Mouse (Mus musculus) lung, adult 2 months (tissue): ENCODE data around the gene Trib2. TPM values are rescaled to one million over a fixed set of nuclear protein-coding genes. Genes with fewer than 3 reads are reported as not detected.

Source experiments
- DNase-seq: peaks from one replicate; pipeline ENCODE4 v3.0.0; 2022
- H3K4me1 ChIP-seq: fragments of 200-500 bp; 2 replicates; pipeline ENCODE4 v1.6.1; 2011; ENCODE audit warnings: low read length; ENCODE audit not compliant: control insufficient read depth, insufficient read depth
- H3K4me3 ChIP-seq: fragments of 200-500 bp; replicated peaks from 2 replicates; pipeline ENCODE3; 2011; ENCODE audit warnings: low read depth, mild to moderate bottlenecking, control low read depth, low read length; ENCODE audit errors: extremely low read depth
- CTCF ChIP-seq: fragments of 200-500 bp; IDR thresholded peaks from 2 replicates; pipeline ENCODE4 v1.5.1; 2011; ENCODE audit warnings: mild to moderate bottlenecking, low read length, control low read depth; ENCODE audit not compliant: insufficient read depth
- POLR2A ChIP-seq: fragments of 200-500 bp; IDR thresholded peaks from 2 replicates; pipeline ENCODE4 v1.6.1; 2011; ENCODE audit warnings: low read depth, mild to moderate bottlenecking, control low read depth, low read length, borderline replicate concordance; ENCODE audit errors: extremely low read depth
- WGBS: fragments of 180-500 bp; shearing (Covaris S2); methylation state at CpG from one replicate; pipeline ENCODE4 v1.1.7; 2018; 5-methylcytosine and 5-hydroxymethylcytosine counted together
- polyA plus RNA-seq: library from polyadenylated mRNA; depleted of rRNA; stranded (reverse); fragments of >200 nt; gene quantifications from 2 replicates; pipeline ENCODE4 v1.2.3, GENCODE M21; 2012

The Trib2 gene
- polyA plus RNA-seq, 1 experiment, result 34.0 TPM

DNA sequence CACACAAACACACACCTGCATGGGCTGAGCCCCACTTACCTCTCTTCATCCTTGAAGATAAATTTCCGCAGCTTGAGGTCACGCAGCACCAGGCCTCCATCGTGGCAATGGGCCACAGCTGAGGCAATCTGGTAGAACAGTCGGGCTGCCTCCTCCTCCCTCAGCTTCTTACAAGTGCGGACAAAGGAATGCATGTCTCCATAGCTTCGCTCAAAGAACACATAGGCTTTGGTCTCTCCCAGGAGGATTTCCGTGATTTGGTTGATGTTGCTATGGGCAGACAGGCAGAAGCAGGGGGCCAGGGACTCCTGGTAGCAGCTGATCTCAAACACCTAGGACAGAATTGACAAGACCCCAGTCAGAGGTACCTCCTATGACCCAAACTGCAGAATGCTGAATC, 7.1 kb downstream of the Trib2 start:
- 55% methylated on average over 7 of the region's 7 CpGs for WGBS
- Histone ChIP-seq H3K4me1 (peaks cover 21% of the 10 kb centered on the region), H3K4me3 (no peak overlapping the region)
- TF ChIP-seq CTCF, result no peak
- TF ChIP-seq POLR2A, result no peak
- no peak for DNase-seq

GRCm38 (mm10) chr12:15809249-15809648, 7.5 kb downstream of the Trib2 start:
- no peak for DNase-seq
- Histone ChIP-seq H3K4me3 (no peak overlapping the region), H3K4me1 (peaks cover 21% of the 10 kb centered on the region)
- 83% methylated on average over 4 of the region's 4 CpGs for WGBS
- no peak for TF ChIP-seq POLR2A
- TF ChIP-seq CTCF, result no peak

DNA sequence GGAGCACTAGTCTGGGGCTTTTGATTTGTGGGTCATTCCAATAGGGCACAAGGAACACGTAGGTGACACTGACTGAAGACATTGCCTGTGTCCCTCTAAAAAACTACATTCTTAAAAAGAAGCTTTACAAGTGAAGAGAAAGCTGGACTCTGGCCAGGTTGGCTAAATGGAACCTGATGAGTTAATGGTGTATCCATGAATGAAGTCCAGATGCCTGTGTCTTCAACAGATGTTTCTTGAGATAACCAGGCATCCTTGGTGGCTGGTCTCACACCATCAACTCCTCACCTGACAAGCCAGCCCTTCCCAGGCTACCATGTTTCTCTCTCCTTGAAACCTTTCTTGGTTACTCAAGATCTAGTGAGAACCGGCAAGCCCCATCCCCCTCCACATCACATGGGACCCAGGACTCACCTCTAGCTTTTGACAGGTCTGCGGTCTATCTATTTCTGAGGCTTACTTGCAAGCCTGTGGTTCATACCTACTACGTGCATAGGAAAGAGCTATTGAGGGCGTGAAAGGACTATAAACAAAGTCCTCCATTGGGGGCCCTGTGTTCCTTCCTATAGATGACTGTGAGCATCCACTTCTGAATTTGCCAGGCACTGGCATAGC, 8.4 kb downstream of the Trib2 start:
- no peak for DNase-seq
- 89% methylated on average over 5 of the region's 5 CpGs for WGBS
- Histone ChIP-seq H3K4me3 (no peak overlapping the region), H3K4me1 (peaks cover 24% of the 10 kb centered on the region)
- TF ChIP-seq CTCF (no peak), POLR2A (no peak)

- no peak for DNase-seq
- Histone ChIP-seq H3K4me3 (no peak overlapping the region), H3K4me1 (peaks cover 25% of the 10 kb centered on the region)
- 15% methylated on average over 1 of the region's 1 CpGs for WGBS
- no peak for TF ChIP-seq POLR2A
- TF ChIP-seq CTCF, result no peak
These were observed 11.8 kb downstream of the Trib2 start for GRCm38 (mm10) chr12:15804931-15805331.

DNA sequence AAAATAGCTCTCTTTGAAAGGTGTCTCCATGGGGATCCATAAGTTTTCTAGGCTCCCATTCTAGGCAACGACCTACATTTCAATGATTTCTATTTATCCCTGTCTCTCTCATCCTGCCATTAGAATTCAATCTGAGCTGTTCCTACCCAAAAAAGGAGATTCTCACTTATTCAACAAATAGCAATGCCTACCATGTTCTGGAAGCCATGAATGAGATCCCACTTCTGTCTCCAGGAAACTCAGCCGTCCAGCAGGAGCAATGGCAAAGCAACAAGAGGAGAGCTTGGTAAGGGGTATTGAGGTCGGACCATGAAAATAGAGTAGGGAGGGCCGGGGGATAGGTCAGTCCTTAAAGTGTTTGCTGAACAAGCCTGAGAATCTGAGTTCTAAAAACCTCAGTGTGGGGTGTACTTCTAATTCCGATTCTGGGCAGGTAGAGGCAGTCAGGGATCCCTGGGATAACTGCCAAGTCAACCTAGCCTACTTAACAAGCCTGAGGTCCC, 12.7 kb downstream of the Trib2 start:
- TF ChIP-seq POLR2A (no peak), CTCF (no peak)
- peaks cover 26% of the 10 kb centered on the region for H3K4me1 ChIP-seq

GRCm38 (mm10) chr12:15801571-15801930, 15.2 kb downstream of the Trib2 start:
- Histone ChIP-seq H3K4me1 (peaks cover 32% of the 10 kb centered on the region), H3K4me3 (no peak overlapping the region)
- no peak for DNase-seq
- WGBS, result 82% methylated on average over 4 of the region's 4 CpGs
- TF ChIP-seq POLR2A, result no peak

More for the DNA sequence above, 12.7 kb downstream of the Trib2 start:
- WGBS, result 79% methylated on average over 5 of the region's 5 CpGs
- H3K4me3 ChIP-seq, result no peak overlapping the region
- DNase-seq, result no peak

DNA sequence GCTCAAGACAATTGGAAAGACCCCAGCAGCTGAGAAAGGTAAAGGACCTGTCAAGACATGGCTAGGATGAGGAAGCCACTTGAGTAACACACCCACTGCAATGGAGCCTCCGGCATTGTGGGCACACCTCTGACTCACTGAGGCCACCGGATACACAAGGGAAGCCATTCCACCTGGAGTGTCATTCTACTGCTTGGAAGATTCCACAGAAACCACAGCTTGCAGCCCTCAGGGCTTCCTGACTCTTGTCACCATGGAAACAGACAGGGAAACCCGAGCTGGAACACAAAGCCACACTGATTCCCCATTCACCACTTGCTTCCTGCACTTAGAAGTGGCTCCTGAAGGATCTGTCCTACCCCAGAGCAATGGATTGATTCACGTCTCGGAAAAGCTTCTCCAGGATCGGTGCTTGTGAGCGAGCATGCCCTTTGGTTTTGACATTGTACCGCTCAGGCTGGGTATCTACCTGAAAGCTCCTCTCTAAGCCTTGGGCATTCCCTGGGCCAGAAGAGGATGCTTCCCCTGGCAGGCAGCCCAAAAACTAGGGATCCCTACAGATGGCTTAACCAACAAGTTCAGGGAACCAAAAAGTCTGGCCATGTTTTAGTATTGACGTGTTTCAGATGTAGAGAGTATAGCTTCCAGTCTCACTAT, 15.7 kb downstream of the Trib2 start:
- TF ChIP-seq CTCF, result no peak
- no peak for DNase-seq
- 54% methylated on average over 9 of the region's 9 CpGs for WGBS
- Histone ChIP-seq H3K4me3 (no peak overlapping the region), H3K4me1 (peaks cover 32% of the 10 kb centered on the region)

GRCm38 (mm10) chr12:15800196-15800913, 16.4 kb downstream of the Trib2 start:
- Histone ChIP-seq H3K4me3 (no peak overlapping the region), H3K4me1 (peaks cover 31% of the 10 kb centered on the region)
- TF ChIP-seq POLR2A (no peak), CTCF (no peak)
- DNase-seq, result no peak
- WGBS, result 34% methylated on average over 4 of the region's 4 CpGs

- H3K4me3 ChIP-seq, result no peak overlapping the region
- DNase-seq, result no peak
- no peak for TF ChIP-seq CTCF
- TF ChIP-seq POLR2A, result 0 out of 2 replicates have a peak, but pooled peaks have one; percentile 4
- WGBS, result 45% methylated on average over 7 of the region's 7 CpGs
- peaks cover 22% of the 10 kb centered on the region for H3K4me1 ChIP-seq
These were observed 18.7 kb downstream of the Trib2 start for GRCm38 (mm10) chr12:15798019-15798418.
